Mouse (Mus musculus) hindbrain, postnatal 0 days (tissue): ENCODE measurements at regions not wholly inside any gene's neighbourhood (a gene's known extent, or its start where the extent isn't known, plus 50 kb on each side); places are given as distances from the start of the nearest gene placed in this dataset.

ENCODE experiments used
- ATAC-seq: fragments of 200-750 bp; cut with Nextera tagmentation; 2 replicates; pipeline ENCODE4 v1.8.0; 2017; ENCODE audit warnings: mild to moderate bottlenecking, moderate TSS enrichment, moderate library complexity
- DNase-seq: peaks from one replicate; pipeline ENCODE4 v3.0.0-alpha.2; 2015; ENCODE audit warnings: low spot score
- H3K27ac ChIP-seq: fragments of 300-500 bp; sonication (generic); 2 replicates; pipeline ENCODE4 v1.5.1; 2014; ENCODE audit warnings: mild to moderate bottlenecking
- H3K27me3 ChIP-seq: fragments of 300-500 bp; sonication (generic); 2 replicates; pipeline ENCODE4 v1.6.1; 2014; ENCODE audit warnings: low read length, mixed read lengths; ENCODE audit not compliant: insufficient read depth
- H3K36me3 ChIP-seq: fragments of 300-500 bp; sonication (generic); 2 replicates; pipeline ENCODE4 v1.6.1; 2014; ENCODE audit warnings: low read length, mixed read lengths; ENCODE audit not compliant: insufficient read depth
- H3K4me1 ChIP-seq: fragments of 300-500 bp; sonication (generic); 2 replicates; pipeline ENCODE4 v1.6.1; 2014; ENCODE audit warnings: antibody characterized with exemption, low read length, mixed read lengths; ENCODE audit not compliant: insufficient read depth
- H3K4me2 ChIP-seq: fragments of 300-500 bp; sonication (generic); 2 replicates; pipeline ENCODE4 v1.6.1; 2014; ENCODE audit warnings: low read depth, mild to moderate bottlenecking, low read length, moderate library complexity, mixed read lengths
- H3K4me3 ChIP-seq: fragments of 300-500 bp; sonication (generic); 2 replicates; pipeline ENCODE4 v1.5.1; 2014; ENCODE audit warnings: low read length
- H3K9ac ChIP-seq: fragments of 300-500 bp; sonication (generic); replicated peaks from 2 replicates; pipeline ENCODE4 v1.6.1; 2014; ENCODE audit warnings: mild to moderate bottlenecking, low read length, moderate library complexity, mixed read lengths
- H3K9me3 ChIP-seq: fragments of 300-500 bp; sonication (generic); 2 replicates; pipeline ENCODE4 v1.6.1; 2016; ENCODE audit warnings: low read length, mixed read lengths
- CTCF ChIP-seq: IDR thresholded peaks from 2 replicates; pipeline ENCODE4 v1.5.1; 2016; ENCODE audit warnings: antibody characterized with exemption, control low read depth, low read depth
- WGBS: fragments of 180-500 bp; shearing (Covaris S2); extraction: QIAGEN DNeasy Blood & Tissue Kit; methylation state at CpG from one replicate; pipeline ENCODE4 v1.1.7; 2014; 5-methylcytosine and 5-hydroxymethylcytosine counted together

DNA sequence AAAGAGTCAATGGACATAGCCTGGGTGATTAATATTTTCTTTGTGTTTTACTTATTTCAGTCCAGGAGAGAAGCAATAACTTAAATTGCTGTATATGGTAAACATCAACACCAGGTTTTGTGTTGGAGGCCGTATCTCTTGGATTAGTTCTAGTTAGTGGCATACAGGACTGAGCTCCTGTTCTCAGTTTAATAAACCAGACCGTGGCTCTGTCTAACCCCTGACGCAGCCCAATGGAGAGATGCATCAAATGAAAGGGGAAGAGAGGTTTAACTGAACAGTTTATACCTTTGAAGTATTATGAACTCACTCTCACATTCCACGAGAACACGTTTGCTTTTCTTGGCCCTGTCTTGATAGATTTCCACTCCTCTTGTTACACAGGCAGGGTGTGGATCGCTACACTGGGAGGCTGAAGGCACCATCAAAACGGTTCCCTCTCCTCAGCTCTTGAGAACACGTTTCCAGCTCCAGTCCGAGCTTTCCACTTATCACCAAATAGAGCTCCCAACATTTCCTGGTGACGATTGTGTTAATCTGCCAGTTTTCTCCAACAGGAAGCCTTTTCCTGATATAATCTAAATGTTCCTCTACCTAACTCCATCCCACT lies 54.0 kb upstream of the Cerkl start:
- H3K9ac ChIP-seq: no peak overlapping the region
- ATAC-seq (no peak), DNase-seq (no peak)
- no peaks in the 10 kb centered on the region for H3K27me3 ChIP-seq
- WGBS: 88% methylated on average over 10 of the region's 10 CpGs
- no peak overlapping the region for H3K4me2 ChIP-seq
- H3K4me3 ChIP-seq: no peak overlapping the region
- no peaks in the 10 kb centered on the region for H3K9me3 ChIP-seq
- TF ChIP-seq CTCF: no peak
- H3K27ac ChIP-seq: no peak overlapping the region
- H3K4me1 ChIP-seq: no peaks in the 10 kb centered on the region
- H3K36me3 ChIP-seq: no peaks in the 10 kb centered on the region

DNA sequence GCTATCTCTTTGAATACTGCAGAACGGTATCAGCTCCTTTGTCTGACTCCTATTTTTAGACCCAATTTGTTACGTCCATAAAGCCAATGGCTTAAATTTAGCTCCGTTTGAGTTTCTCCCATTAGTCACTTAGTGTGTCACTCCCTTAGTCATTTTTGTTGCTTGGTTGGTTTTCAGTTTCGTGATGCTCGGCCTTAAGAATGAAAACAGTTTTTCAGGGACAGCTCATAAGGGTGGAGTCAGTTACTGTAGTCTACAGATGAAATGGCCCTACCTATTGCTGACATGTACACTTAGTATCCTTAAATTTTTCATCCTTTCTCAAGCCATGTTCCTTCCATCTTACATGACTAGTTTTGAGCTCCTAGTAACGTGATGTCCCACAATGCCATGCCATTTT lies 54.5 kb upstream of the Cerkl start:
- Histone ChIP-seq H3K27ac (no peak overlapping the region), H3K9me3 (no peaks in the 10 kb centered on the region), H3K4me3 (no peak overlapping the region), H3K4me1 (no peaks in the 10 kb centered on the region), H3K36me3 (no peaks in the 10 kb centered on the region), H3K9ac (no peak overlapping the region), H3K4me2 (no peak overlapping the region), H3K27me3 (no peaks in the 10 kb centered on the region)
- no peak for DNase-seq
- 80% methylated on average over 6 of the region's 6 CpGs for WGBS
- no peak for TF ChIP-seq CTCF
- no peak for ATAC-seq

GRCm38 (mm10) chr2:79511676-79512323 lies 55.2 kb upstream of the Cerkl start:
- Histone ChIP-seq H3K9ac (no peak overlapping the region), H3K27ac (no peak overlapping the region), H3K27me3 (no peaks in the 10 kb centered on the region), H3K4me1 (no peaks in the 10 kb centered on the region), H3K4me3 (no peak overlapping the region), H3K36me3 (no peaks in the 10 kb centered on the region), H3K9me3 (no peaks in the 10 kb centered on the region), H3K4me2 (peak overlapping the region; percentile 42)
- TF ChIP-seq CTCF: peak; percentile 79
- DNase-seq (peak; percentile 90), ATAC-seq (0 out of 2 replicates have a peak, but pooled peaks have one; percentile 38)
- WGBS: 23% methylated on average over 11 of the region's 11 CpGs

GRCm38 (mm10) chr2:79512374-79512773 lies 55.8 kb upstream of the Cerkl start:
- peak overlapping the region; percentile 42 for H3K4me2 ChIP-seq
- H3K36me3 ChIP-seq: no peaks in the 10 kb centered on the region
- no peaks in the 10 kb centered on the region for H3K27me3 ChIP-seq
- no peak overlapping the region for H3K9ac ChIP-seq
- 67% methylated on average over 2 of the region's 2 CpGs for WGBS
- no peaks in the 10 kb centered on the region for H3K4me1 ChIP-seq
- ATAC-seq: no peak
- no peak for TF ChIP-seq CTCF
- no peak overlapping the region for H3K27ac ChIP-seq
- no peaks in the 10 kb centered on the region for H3K9me3 ChIP-seq
- H3K4me3 ChIP-seq: no peak overlapping the region
- no peak for DNase-seq

DNA sequence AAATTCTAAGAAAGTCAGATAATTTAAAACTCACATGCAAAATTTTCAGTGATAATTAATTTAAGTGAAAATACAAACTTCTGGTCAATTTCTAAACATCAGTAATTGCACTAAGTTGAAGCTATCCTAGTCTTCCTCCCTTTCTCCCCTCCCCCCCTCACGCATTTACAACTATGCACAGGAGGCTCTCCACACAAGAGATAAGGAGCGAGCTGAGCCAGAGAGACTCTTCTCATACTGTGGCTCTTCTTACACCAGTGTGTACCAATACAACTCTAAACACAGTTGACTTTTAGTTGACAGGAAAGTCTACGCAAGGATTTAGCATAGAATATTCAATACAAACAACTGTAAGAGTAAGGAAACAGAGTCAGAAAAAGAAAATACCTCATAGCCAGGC lies 57.1 kb upstream of the Cerkl start:
- ATAC-seq: no peak
- no peak overlapping the region for H3K4me3 ChIP-seq

GRCm38 (mm10) chr2:79518046-79518750 lies 61.6 kb upstream of the Cerkl start:
- Histone ChIP-seq H3K4me3 (no peak overlapping the region), H3K27me3 (no peaks in the 10 kb centered on the region), H3K36me3 (no peaks in the 10 kb centered on the region), H3K4me1 (no peaks in the 10 kb centered on the region), H3K9me3 (no peaks in the 10 kb centered on the region), H3K27ac (no peak overlapping the region), H3K4me2 (no peak overlapping the region), H3K9ac (no peak overlapping the region)
- 80% methylated on average over 8 of the region's 8 CpGs for WGBS
- no peak for TF ChIP-seq CTCF
- ATAC-seq (no peak), DNase-seq (no peak)

More for the DNA sequence above, 57.1 kb upstream of the Cerkl start:
- no peaks in the 10 kb centered on the region for H3K9me3 ChIP-seq
- no peaks in the 10 kb centered on the region for H3K4me1 ChIP-seq
- no peak overlapping the region for H3K9ac ChIP-seq
- H3K4me2 ChIP-seq: no peak overlapping the region
- TF ChIP-seq CTCF: no peak
- no peak overlapping the region for H3K27ac ChIP-seq
- H3K27me3 ChIP-seq: no peaks in the 10 kb centered on the region
- DNase-seq: no peak
- 78% methylated on average over 3 of the region's 3 CpGs for WGBS
- no peaks in the 10 kb centered on the region for H3K36me3 ChIP-seq
